Mouse (Mus musculus) embryo, embryonic 10.5 days (tissue): Measurements from ENCODE around the gene Slc35e3.

Source experiments
- DNase-seq: peaks from one replicate; pipeline ENCODE4 v3.0.0-alpha.2; 2015; ENCODE audit warnings: low spot score

Slc35e3 gene

GRCm38 (mm10) chr10:117776281-117777102, 30.3 kb upstream of the Slc35e3 start:
- no peak for DNase-seq

- no peak for DNase-seq
Measured at GRCm38 (mm10) chr10:117775401-117776144, 29.4 kb upstream of the Slc35e3 start.

- no peak for DNase-seq
Measured at GRCm38 (mm10) chr10:117774817-117775120, 28.6 kb upstream of the Slc35e3 start.

DNA sequence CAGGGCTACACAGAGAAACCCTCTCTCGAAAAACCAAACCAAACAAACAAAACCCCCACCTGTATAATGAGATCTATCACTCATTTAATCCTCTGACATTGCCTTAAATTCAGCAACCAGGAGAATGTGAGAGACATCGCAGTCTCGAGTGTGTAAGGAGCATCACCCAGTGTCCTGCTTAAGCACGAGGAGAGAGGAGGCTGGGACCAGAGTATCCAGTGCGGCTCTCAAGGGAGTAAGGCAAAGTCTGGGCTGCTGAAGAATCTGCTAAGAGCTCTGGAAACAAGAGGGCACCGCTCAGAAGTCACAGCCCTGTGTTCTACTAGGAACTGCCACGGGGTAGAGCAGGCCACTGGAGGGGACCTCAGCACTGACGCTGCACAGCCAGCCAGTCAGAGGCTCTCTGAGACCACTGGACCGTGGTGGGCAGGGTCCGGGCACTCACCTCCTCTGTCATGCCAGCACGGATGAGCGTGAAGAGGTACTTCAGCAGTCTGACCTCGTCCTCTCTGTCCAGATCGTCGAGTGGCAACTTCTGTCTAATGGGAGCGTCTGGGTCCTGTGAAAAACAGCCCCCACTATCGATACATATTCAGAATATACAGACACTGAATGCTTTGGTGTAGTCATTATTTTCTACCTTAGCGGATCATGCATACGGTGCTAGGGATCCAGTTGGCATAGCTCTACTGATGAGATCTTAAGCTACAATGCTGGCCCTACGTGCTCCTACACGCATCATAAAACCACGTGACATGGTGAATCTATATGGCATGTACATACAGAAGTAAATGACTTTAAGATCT, 28.0 kb upstream of the Slc35e3 start:
- DNase-seq = no peak

GRCm38 (mm10) chr10:117773106-117773720, 27.0 kb upstream of the Slc35e3 start:
- DNase-seq = no peak

DNA sequence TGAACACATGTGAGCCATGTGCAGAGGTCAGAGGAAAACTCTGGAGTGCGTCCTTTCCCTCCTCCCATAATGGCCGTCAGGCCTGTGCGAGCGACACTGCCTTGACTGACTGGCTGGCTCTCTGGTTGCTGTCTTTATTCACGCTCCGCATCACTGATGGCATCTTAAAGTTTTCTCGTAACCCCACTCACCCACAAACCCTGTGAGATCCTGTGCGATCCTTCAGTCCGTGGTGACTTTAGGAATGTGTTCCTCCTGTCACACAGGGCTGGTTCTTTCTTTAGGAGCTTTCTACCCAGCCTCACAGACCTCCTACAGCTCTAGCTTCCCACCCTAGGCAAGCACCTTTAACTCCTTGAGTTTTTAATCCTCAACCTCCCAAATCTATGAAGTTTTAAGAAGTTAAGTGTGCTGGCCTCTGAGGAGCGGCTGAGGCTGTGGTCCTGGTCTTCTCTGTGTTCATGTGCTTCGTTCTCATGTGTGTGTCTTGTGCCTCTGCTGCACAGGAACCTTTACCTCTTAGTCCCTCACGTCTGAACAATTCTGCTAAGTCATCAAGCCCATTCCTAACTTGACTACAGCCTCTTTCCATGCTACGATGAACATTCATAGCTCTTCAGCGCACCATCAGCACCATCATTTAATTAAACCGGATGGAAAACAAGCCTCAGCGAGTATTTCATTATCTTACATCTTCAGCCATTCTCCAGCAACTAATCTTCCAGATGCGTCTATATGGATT, 26.4 kb upstream of the Slc35e3 start:
- no peak for DNase-seq

DNA sequence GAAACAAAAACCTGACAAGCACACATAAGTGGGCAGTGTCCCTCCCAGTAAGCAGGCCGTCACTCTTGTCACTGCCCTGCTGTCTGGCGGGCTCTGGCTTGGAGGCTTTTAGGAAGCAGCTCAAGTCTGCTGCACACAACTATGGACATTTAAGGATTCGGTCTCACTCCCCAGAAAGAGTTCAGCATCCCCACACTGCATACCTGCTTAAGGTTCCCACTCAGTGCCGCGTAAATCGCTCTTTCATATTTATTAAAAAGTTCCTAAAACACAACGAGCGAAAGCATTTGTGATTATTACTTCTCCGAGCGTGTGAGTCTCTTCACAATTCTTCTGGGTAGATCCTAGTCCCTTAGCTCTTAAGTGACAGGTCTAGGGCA, 25.0 kb upstream of the Slc35e3 start:
- no peak for DNase-seq

DNA sequence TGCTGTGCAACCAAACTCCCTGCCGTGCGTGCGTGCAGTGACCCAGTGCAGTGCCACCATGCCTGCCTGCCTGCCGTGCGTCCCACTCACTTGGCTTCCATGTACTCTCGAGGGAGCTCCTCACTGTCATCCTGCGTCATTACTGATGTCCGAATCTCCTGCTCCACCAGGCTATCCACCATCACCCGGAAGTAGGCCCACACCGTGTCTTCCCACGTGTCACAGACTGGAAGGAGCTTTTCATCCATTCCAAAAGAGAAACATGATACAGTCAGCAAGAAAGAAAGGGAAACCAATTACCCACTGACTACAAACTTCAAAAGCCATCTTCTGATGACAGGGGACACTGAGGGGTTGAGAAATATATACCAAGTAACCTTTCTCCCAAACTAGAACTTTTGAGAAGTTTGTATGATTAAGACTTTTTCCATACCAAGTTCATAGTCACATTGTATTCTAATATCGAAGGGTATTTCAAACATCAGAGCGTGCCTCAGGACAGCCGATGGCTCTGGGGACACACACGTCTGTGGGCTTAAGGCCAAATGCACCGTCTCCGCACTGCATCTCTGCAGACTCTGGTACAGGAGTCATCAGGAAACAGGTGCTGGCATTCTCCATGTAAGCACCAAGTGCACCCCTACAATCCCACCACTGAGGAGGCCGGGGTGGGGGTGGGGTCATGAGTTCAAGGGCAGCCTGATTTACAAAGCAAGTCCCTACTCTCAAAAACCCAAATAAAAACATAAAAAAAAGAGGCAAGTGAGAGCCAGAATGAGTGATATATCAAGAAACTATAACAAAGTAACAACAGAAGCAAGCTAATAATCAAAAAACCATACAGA, 24.3 kb upstream of the Slc35e3 start:
- DNase-seq = no peak

DNA sequence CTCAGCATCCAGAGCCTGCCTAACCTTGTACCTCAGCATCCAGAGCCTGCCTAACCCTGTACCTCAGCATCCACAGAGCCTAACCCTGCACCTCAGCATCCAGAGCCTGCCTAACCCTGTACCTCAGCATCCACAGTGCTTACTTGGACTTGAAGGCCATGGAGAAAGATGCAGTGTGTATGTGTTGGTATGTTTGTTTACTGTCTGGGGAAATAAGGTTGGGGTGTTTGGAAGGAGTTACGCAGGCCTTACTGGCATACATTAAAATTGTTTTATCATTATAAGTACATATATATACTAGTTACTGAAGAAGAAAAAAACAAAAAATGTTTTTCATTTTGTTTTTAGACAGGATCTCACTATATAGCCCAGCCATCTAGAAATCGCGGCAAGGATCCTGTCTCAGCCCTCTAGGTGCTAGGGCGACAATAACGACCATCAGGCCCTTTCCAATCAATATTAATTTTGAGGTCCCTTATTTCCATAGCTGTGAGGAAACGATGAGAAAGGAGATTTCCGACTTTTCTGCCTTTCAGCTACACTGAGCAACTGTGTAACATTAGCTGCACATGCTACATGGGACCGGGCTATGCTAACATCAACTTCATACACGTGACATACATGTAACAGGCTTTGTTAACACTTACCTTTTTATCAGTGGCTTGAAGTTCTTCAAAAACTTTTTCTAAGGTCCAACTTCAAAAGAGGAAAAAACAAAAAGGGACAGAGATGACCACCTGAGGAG, 23.5 kb upstream of the Slc35e3 start:
- no peak for DNase-seq

GRCm38 (mm10) chr10:117768141-117768440, 21.9 kb upstream of the Slc35e3 start:
- DNase-seq = no peak

GRCm38 (mm10) chr10:117767286-117768140, 21.3 kb upstream of the Slc35e3 start:
- DNase-seq = no peak

- DNase-seq = no peak
Measured at GRCm38 (mm10) chr10:117766896-117767160, 20.7 kb upstream of the Slc35e3 start.

GRCm38 (mm10) chr10:117766111-117766895, 20.1 kb upstream of the Slc35e3 start:
- DNase-seq = no peak

DNA sequence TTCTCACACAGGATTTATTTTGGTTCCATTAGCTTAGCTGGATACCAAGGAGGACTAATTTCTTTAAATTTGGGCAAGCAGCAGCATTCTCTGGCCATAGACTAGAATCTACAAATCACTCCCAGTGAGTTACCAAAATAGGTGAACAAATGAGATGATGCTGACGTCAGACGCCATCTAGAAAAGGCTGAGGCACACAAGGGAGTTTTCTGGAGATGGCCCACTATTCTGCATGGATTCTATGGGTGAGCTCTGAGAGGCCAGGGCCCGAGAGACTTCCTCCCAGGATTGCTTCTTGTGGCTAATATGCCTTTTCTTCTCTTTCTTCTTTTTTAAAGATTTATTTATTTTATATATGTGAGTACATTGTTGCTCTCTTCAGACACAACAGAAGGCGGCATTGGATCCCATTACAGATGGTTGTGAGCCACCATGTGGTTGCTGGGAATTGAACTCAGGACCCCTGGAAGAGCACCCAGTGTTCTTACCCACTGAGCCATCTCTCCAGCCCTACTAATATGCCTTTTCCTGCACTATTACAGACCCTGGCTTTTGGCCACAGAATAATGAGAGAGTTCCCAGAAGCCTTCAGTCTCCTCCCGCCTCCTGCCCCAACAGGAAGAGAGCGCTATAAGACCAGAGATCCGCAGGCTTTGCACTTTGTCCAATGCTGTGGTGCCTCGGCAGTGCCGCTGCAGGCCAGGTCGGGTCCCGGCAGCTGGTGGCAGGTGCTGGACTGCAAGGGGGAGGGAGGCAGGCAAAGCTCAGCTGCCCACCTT, 19.1 kb upstream of the Slc35e3 start:
- DNase-seq = no peak

DNA sequence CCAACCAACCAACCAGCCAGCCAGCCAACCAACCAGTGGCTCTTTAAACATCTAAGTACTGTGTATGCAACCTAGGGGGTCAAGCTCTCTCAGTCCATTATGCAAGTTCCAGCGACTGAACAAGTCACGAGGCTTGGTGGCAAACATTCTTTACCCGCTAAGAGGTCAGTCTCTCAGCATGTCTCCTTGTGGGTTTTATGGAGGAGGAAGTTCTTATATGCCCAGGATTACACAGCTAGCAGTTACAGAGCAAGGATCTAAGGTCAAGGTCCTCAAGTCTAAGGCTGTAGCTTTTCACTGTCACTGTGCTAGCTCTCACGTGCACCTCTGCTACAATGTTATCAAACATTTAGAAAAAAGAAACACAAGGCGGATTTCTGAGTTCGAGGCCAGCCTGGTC, 18.4 kb upstream of the Slc35e3 start:
- DNase-seq = no peak

GRCm38 (mm10) chr10:117763588-117764190, 17.5 kb upstream of the Slc35e3 start:
- no peak for DNase-seq

GRCm38 (mm10) chr10:117762966-117763365, 16.8 kb upstream of the Slc35e3 start:
- DNase-seq = no peak
